Mouse (Mus musculus) cerebellum, postnatal 4 days (tissue): Measurements from ENCODE around the gene Tacc2.
"Not testable (repeated sequence)": the region's sequence is repeated elsewhere in the genome, so short reads cannot be mapped to it uniquely, and the experiment has no call there.

Source experiments
- DNase-seq, 2 experiments: peaks; one replicate each; pipeline ENCODE4 v3.0.0; 2022; ENCODE audit warnings: low spot score in 2 of 2, mixed read lengths in 1 of 2

The Tacc2 gene

DNA sequence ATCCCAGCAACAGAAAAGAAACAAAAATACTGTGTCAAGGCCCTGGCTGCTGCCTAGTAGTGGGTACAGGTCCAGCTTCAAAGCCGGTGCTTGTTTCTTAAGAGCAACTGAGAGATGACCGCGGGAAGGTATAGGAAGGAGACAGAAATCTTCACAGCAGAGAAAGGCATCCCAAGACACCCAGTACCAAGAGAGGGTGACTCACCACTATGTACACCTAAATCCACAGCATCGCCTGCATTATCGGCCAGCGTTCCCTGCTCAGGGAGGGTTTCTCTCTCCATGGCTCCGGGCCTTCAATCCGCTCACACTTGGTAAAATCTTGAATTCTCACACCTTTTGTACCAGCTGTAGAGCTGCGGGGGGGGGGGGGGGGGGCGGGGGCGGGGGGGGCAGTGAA, 4.4 kb upstream of the Tacc2 start, which contains the start of gene Nsmce4a:
Nsmce4a (minus strand) TSS at position 298 of the 400 bp plus-strand sequence.
- DNase-seq = no peak

DNA sequence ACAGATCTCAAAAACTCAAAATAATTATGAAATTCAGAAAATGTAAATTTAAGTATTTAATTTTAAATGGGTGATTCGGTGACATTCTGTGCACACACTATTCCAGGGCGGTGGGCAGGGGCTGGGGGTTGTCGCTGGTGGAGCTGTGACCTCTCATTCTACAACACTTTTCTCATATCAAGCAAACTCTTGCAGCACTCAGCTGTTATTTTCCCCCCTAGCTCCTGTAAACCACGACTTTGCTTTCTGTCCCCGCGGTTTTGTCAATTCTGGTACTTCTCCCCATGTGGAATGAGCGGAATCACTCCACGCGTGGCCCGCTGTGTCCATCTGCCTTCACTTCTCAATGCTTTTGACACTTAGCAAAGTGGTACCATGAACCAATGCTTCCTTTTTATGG, 3.5 kb upstream of the Tacc2 start:
- DNase-seq = no peak

DNA sequence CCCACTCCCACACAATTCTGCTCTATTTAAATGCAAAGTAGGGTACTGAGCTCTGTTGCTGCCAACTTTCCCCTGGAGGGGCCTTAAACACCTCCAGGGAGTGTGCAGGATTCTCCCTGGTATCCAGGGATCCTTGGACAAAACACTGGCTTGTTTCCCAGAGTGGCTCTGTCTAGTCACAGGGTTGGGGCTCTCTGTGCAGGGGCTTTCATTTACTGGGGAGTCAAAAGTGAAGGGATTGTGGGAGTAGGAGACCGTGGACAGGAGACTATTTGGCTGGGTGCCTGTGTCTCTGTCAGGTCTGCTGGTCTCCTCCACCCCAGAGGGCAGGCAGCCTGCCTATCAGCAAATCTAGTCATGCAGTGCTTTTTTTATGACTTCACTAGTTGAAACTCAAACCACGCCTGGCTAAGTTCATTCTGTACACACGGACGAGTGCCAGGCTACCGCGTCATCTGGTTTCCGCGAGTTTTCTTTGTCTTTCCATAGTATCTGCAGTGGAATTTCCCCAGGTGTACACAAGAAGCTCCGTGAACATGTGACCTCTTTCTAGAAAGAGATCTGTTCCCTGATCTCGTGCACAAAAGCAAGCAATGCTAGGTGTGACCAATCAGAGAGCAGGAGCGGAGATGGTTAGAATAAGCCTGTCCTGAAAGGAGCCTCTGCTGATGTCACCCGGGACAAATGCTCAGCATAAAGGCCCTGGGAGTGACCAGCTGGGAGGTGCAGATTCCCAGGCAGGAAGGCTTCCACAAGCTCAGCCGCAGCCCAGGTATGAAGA, 2.8 kb upstream of the Tacc2 start:
- DNase-seq = no peak

DNA sequence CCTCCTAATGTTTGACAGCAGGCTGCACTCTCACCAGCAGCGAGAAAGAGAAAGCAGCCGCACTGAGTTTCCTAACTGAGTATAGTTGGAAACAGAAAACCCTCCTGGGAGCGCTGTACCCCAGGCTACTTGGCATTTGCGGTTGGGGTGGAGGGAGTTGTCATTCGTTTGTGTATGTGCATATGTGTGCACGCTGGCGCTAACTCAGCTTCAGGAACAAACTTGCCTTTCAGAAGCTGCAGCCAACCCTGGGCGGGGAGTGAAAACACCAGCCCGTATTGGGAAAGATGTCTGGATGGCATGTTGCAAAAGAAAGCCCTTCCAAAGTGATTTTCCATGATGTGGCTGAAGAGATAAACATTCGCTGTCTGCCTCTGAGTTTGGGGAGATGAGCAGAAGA, 257 bp upstream of the Tacc2 start:
- DNase-seq = no peak

DNA sequence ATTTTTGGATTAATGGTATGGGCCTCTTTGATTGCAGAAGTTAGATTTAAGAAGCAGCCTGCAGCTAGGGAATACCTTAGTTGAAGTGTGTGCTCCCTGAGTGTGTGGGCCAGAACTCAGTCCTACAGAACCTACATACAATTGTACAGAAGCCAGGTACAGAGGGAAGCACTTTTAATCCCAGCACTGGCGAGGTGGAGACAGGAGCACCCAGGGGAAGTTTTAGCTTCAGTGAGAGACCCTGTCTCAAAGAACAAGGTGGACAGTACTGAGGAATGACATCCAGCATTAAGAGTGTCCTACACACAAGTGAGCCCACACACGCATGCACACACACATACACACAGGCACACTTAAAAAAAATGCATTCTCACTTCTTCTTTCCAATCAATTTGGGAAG, 828 bp downstream of the Tacc2 start:
- DNase-seq = no peak

DNA sequence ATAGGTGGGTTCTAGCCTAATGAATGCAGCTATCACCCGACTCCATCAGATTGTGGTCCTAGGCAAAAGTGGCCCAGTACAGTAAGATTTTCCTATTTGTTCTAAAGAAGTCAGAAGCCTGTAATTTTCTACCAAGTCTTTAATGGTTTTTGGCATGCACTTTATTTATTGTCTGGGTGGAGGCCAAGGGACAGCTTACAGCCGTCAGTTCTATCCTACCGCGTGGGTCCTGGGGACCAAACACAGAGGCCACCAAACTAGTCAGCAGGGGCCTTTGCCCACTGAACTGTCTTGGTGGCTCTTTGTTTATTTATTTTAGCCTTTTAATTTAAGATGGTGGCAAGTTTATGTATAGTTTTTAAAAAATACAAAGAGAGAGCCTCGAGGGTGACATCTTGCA, 1.4 kb downstream of the Tacc2 start:
- DNase-seq = no peak

DNA sequence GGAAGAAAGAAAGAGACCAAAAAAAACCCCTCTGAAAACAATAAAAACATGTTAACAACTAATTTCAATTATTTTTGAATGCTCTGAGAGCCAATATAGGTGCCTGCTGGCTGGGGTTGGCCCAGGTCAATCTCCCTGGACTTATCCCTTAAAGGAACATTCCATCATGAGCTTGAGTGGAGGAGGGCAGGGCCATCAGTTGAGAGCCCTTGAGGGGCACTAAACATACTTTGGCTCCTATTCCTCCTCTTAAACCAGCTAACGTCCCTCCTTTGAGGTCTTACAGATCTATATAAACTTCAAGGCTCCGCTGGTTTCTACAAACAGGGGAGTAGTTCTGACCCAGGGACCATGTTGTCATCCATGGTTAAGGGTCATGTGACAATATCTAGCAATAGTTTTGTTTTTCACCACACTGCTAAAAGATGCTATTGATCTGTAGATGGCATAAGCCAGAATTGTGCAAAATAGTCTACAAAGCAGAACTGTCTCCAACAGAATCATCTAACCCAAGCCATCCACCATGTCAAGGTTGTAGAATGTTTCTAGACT, 9.4 kb downstream of the Tacc2 start:
- DNase-seq = no peak

DNA sequence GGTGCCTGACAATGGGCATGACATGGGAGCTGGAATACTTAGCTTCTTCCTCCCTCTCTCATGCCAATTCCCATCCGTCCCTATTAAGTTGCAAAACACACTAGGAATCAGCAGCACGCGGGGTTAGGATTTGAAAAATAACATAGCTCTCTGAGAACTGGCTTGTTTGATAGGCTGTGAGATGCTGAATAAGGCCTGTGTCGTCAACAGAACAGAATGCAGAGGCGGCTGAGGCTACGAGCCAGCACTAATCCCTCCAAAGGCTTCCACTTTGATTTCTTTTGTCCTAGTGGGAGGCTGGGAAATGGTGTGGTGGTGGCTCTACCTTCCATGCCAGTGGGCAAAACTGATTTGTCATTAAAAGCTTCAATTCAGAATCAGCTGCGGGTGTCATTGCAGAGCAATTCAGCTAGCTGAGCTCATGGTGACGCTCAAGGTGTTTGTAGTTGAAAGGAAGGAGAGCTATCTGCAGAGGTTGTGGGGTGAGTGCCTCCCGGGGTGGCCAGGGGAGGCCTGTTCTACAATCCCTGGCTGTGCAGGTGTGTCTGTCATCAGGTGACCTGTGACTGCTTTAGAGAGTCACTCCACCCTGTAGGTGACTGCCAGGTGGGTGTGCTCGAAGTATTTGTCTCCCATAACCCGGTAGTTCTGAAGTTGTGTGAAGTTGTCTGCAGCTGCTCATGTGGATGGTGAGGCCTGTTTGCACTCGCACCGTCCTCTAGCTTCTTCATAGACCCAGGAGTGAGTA, 13.0 kb downstream of the Tacc2 start:
- no peak for DNase-seq

DNA sequence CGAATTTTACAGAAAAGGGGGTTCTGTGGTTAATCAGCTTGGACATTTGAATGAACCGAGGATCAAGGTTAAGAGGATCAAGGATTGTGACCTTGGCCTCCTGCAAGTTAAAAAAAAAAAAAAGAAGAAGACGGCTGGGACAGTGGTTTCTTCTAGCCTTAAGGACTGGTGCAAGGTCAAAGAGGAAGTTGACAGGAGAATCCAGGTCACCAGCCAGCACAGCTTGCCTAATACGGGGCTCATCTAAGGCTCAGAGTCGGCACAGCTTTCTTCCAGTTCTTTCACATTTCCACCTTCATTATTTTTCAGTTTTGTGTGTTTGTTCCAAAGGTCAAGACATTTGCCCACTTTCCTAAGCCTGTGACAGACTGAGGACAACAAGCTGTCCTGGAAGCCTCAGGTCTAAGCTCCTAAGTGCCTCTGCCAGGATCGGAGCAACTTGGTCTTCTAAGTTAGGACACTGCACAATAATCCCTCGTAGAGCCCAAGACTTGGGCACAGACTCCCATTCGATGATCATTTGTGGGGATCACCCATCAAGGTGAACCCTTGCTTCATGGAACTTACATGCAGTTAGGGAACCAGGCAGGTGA, 13.7 kb downstream of the Tacc2 start:
- DNase-seq = no peak

DNA sequence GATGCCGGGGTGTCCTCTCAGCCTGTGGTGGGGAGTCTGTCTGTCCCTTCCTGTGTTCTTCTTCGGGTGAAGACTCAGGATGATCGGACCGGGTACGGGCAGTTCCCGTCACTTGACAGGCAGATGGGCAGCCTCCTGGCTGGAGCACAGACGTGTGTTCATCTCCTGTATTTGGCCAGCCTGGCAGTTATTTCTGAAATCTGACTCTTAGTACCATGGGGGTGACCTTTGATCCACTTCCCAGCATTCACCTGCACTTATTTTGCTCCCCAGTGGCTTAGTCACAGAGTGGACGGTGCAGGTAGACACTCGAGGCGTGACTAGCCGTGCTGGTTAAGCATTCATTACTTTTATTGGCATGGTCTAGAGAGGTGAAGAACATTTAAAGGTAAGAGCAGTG, 15.7 kb downstream of the Tacc2 start:
- not testable (repeated sequence) for DNase-seq

DNA sequence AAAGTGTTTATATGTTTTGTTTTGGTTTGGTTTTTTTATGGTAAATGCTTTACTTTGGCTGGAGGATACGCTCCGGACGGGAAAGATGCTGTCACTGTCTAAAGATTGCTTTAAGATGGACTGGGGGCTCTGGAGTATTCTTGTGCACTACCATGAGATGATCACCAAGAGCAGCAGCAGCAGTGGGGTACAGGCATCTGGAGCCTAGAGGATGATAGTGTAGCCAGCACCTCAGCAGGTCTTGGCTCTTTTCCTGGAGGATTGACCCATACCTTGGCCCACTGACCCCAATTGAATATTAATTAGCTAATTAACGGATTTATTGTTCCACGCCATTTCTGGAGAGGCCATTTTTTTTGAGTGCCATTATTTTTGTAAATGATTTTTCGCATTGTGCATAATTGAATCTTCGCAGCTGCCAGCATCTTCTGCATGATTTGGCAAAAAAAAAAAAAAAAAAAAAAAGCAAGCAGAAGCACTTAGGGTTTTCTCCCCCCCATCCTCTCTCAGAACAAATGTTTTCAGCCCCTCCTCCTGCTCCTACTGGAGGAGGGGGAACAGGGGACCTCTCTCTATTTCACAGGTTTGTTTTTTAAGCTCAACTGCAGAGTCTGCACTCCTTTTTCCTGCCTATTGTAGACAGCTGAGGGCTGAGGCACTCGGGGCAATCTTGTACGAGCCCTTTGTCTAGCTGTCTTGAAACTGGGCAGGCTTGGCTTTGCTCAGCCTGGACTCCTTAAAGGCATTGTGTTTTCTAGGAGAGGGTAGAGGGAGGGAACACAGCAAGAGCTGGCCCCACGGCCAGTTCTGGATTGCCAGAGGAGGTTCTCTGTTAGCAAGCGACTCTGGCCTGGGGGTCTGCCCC, 16.4 kb downstream of the Tacc2 start:
- DNase-seq = peak in 1 of 2 experiments; percentile 44

DNA sequence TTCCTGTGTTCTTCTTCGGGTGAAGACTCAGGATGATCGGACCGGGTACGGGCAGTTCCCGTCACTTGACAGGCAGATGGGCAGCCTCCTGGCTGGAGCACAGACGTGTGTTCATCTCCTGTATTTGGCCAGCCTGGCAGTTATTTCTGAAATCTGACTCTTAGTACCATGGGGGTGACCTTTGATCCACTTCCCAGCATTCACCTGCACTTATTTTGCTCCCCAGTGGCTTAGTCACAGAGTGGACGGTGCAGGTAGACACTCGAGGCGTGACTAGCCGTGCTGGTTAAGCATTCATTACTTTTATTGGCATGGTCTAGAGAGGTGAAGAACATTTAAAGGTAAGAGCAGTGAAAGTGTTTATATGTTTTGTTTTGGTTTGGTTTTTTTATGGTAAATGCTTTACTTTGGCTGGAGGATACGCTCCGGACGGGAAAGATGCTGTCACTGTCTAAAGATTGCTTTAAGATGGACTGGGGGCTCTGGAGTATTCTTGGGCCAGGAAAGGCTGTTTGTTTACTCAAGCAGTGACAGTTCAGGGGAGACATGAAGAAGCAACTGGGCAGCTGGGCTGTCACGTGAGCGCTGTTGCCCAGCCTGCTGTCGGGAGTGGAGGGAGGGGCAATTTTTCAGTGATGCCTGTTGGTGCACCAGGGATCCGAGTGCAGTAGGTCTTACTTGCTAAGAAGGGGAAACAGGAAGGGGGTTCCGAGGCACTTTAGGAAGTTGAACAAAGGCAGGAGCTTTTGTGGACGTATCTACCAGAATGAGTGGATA, 19.0 kb downstream of the Tacc2 start:
- DNase-seq = not testable (repeated sequence)

DNA sequence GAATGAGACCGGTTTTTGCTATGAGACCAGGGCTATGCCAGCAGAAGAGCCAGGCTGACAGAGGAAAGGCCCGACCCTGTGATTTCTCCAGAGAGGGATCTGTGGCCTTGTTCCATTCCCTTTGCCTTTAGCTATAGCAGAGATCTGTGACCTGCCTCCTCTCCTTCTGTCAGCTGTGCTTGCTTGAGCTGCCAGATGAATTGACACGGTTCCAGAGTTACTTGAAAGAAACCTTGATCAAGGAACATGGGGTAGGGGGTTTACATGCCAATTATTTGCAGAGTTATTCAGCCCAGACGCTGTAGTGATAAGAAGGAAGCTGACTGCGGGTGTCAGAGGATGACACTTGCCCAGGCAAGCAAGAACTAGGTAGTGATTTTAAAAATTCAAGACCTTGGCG, 20.3 kb downstream of the Tacc2 start:
- DNase-seq = no peak

DNA sequence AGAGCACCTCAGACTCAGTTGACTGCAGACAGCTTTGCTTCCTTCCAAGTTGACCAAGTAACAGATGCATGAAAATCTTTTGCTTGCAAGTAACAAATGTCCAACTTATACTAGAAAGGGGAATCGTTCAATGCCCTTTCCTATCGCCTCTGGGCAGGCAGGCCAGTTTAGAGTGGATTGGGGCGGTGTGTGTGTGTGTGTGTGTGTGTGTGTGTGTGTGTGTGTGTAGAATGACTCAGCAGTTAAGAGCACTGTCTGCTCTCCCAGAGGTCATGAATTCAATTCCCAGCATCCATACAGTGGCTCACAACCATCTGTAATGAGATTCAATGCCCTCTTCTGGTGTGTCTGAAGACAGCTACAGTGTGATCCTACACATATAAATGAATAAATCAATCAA, 22.8 kb downstream of the Tacc2 start:
- DNase-seq = no peak

DNA sequence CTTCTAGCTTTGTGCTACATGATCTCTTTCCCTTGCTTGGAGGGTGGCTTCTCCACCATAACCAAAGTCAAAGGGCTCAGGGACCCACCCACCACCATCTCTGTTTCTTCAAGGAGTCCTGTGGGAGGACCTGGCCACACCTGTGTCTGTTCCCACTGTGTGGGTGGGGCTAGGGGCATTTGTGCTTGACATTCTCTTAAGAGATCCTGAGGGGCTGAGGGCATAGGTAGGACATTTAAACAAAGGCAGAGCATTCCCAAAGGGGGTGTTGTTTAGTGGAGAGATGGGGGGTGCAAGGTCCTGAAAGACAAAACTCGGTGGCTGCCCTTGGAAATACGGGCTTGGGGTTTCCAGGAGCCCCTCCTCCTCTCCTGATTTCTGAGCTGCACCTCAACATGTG, 23.3 kb downstream of the Tacc2 start:
- no peak for DNase-seq

DNA sequence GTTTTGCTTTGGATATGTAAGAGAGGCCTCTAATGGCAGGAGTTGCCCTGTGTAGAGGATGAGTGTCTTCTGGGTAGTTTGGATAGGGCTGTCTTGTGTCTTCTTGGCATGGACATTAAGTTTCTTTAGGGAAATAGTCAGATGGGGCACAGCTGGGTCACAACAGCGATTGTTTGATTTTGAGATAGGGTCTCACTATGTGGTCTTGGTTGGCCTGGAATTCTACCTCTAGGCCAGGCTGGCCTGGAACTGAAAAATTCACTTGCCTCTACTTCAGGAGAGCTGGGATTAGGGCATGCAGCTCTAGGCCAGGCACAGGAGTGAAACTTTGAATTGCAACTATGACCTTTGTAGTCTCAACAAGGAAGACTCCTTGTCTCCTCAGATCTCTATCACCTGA, 25.6 kb downstream of the Tacc2 start:
- no peak for DNase-seq

DNA sequence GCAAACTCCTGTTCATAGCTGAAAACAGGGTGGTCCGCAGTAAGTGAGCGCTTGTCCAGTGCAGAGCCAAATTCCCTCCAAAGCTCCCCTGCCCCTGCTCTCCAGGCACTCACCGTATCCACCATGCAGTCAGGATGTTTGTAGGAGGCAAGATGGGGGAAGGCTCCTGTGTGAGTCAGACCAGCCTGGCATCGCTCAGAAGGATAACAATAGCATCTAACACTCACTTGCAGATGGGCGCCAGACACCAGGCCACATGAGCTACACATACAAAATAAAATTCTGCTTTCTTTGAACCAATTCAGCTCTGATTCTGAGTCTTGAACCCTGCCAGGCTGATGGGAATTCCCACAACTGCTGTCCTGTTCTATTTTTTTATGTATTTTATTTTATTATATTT, 26.3 kb downstream of the Tacc2 start:
- no peak for DNase-seq

DNA sequence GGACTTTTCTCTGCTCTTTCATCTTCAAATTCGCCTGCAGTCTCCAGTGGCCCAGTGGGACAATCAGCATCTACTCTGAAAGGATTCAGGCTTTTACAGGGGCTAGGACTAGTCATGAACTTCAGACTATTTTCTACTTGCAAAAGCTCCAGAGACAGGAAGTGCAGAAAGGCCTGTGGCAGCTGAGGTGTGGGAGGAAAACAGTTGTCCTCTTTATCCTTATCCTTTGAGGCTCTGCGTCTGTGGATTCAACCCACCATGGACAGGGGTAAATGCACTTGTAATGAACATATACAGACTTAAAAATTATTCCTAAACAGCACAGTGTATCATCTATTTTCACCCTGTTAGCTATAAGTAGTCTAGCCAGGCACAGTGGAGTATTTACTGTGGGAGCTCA, 27.2 kb downstream of the Tacc2 start:
- no peak for DNase-seq

DNA sequence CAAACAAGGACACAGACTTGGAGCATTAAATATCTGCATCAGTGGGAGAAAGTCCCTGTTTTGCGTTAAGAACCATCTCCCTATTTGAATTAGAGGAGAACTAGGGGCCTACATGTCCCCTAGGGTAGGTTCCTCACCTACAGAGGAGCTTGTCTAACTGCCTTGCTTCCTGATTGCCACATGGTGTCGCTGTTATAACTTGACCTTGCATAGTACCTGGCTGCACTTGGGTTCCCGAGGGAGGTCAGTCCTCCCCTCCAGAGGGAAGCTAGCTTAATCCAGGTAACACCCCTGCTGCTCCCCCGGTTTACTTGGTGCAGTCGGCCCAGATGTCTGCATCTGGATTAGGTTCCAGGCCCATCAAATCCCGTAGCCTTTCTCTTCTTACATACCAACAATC, 27.9 kb downstream of the Tacc2 start:
- DNase-seq = no peak

DNA sequence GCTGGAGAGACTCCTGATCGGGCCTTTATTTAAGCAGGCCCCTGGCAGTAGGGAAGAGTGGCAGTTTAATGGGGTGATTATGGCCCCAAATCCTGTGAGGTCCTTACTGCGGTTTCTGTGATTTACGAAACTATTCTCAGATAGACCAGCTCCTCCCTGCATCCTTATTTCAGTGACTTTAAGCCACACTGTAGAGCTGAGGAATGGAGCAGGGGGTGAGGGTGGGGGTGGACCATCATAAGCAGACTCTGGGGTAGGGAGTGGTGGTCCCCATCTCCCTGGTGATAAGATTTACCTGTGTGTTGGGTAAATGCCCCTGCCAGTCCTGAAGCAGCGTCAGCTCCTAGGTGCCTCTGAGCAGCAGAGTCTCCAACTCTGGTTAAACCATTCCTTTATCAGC, 29.7 kb downstream of the Tacc2 start:
- no peak for DNase-seq

DNA sequence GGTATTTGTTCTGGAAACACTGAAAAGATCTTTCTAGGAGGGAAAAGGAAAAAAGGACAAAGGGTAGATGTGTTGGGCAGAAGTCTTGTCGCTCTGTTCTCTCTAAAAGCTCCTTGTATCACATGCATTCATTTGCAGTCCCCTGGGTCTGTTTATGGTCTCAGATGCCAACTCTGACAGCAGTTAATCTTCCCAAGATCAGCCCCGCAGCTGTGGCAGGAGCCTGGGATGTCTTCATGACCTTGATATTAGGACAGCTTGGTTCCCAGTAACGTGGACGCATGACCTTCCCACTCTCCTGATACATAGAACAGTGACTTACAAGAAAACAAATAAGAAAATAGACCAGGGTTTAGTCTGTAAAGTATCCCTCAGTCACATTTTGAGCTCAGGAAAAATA, 36.7 kb downstream of the Tacc2 start:
- no peak for DNase-seq
